Mouse (Mus musculus) lung, postnatal 0 days (tissue): ENCODE results near the gene Tcte1. TPM values are rescaled to one million over a fixed set of nuclear protein-coding genes. Genes with fewer than 3 reads are reported as not detected.
A peak's percentile ranks its signal among the peaks of the same experiment; 100 is the strongest.

Experiments
- ATAC-seq: fragments of 200-750 bp; cut with Nextera tagmentation; 2 replicates; pipeline ENCODE4 v1.8.0; 2017; ENCODE audit warnings: moderate library complexity
- DNase-seq: peaks from one replicate; pipeline ENCODE4 v3.0.0-alpha.2; 2016; ENCODE audit warnings: low spot score
- H3K27ac ChIP-seq: fragments of 300-500 bp; sonication (generic); 2 replicates; pipeline ENCODE4 v1.5.1; 2014; ENCODE audit warnings: antibody characterized with exemption, mild to moderate bottlenecking, low read length, mixed read lengths
- H3K27me3 ChIP-seq: fragments of 300-500 bp; sonication (generic); replicated peaks from 2 replicates; pipeline ENCODE4 v1.6.1; 2014; ENCODE audit warnings: low read length, mixed read lengths; ENCODE audit not compliant: insufficient read depth
- H3K36me3 ChIP-seq: fragments of 300-500 bp; sonication (generic); 2 replicates; pipeline ENCODE4 v1.6.1; 2014; ENCODE audit warnings: low read length, mixed read lengths; ENCODE audit not compliant: insufficient read depth
- H3K4me1 ChIP-seq: fragments of 300-500 bp; sonication (generic); 2 replicates; pipeline ENCODE4 v1.6.1; 2014; ENCODE audit warnings: antibody characterized with exemption, low read depth, low read length, mixed read lengths; ENCODE audit not compliant: insufficient read depth
- H3K4me2 ChIP-seq: fragments of 300-500 bp; sonication (generic); replicated peaks from 2 replicates; pipeline ENCODE4 v1.6.1; 2014; ENCODE audit warnings: low read depth, mild to moderate bottlenecking, low read length, moderate library complexity, mixed read lengths
- H3K4me3 ChIP-seq: fragments of 300-500 bp; sonication (generic); 2 replicates; pipeline ENCODE4 v1.5.1; 2014; ENCODE audit warnings: low read depth, low read length
- H3K9ac ChIP-seq: fragments of 300-500 bp; sonication (generic); replicated peaks from 2 replicates; pipeline ENCODE4 v1.6.1; 2014; ENCODE audit warnings: low read depth, mild to moderate bottlenecking
- H3K9me3 ChIP-seq: fragments of 300-500 bp; sonication (generic); 2 replicates; pipeline ENCODE4 v1.6.1; 2016; ENCODE audit warnings: low read length, mixed read lengths
- CTCF ChIP-seq: IDR thresholded peaks from 2 replicates; pipeline ENCODE4 v1.5.1; 2016; ENCODE audit warnings: antibody characterized with exemption, mild to moderate bottlenecking
- EP300 ChIP-seq: IDR thresholded peaks from 2 replicates; pipeline ENCODE4 v1.6.1; 2016; ENCODE audit warnings: antibody characterized with exemption, mild to moderate bottlenecking, control low read depth
- whole genome bisulfite sequencing: fragments of 180-500 bp; shearing (Covaris S2); extraction: QIAGEN DNeasy Blood & Tissue Kit; methylation state at CpG from one replicate; pipeline ENCODE4 v1.1.7; 2014; 5-methylcytosine and 5-hydroxymethylcytosine counted together
- polyA plus RNA-seq: library from polyadenylated mRNA; unstranded; fragments of >200 nt; fragmentation: Nextera tagmentation; extraction: Ambion mirVana; gene quantifications from 2 replicates; pipeline ENCODE4 v1.2.1, GENCODE M21; 2015

Tcte1 gene
- polyA plus RNA-seq, 1 experiment from 2014 or later = 2.8 TPM

DNA sequence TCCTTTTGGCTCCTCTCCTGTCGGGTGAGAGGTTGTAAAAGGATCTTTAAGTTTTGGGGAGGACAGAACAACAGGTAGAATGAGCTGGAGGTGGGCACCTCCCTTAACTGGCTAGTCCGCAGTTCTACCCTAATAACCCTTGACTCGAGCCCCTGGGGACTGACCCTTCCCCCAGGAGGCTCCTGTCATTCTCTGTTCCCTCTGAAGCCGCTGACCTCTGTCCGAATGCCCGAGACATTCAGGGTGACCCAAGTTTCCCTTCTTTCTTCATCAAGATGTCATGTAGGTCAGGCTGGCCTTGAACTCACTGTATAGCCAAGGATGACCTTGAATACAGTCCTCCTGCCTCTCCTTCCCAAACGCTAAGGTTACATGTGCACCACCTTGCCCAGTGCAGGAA is 65.1 kb downstream of the Tcte1 start:
- H3K9me3 ChIP-seq = no peaks in the 10 kb centered on the region
- no peak for DNase-seq
- H3K4me3 ChIP-seq = no peak overlapping the region
- H3K36me3 ChIP-seq = no peaks in the 10 kb centered on the region
- peaks cover 42% of the 10 kb centered on the region for H3K4me1 ChIP-seq
- no peak overlapping the region for H3K4me2 ChIP-seq
- 88% methylated on average over 6 of the region's 7 CpGs for WGBS
- ATAC-seq = no peak
- H3K27ac ChIP-seq = no peak overlapping the region
- H3K9ac ChIP-seq = no peak overlapping the region
- H3K27me3 ChIP-seq = no peaks in the 10 kb centered on the region
- TF ChIP-seq EP300 (no peak), CTCF (no peak)

DNA sequence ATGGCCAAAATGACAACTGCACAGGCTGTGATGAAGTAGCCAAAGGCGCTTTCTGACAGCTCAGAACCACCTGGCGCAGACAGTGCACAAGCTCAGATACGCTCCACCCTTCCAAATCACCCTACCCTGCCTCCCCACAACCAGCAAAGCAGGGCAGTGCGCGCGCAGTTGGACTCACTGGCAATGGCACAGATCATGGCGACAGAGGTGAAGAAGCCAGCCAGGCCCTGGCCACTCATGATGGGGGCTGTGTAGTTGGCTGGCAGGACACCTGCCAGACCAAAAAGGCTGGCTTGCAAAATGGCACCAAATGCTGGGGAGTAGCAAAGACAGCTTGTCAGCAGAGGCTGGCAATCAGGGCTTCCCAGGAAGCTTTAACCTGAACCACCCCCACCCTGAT is 66.0 kb downstream of the Tcte1 start:
- Histone ChIP-seq H3K4me3 (no peak overlapping the region), H3K27ac (no peak overlapping the region), H3K27me3 (no peaks in the 10 kb centered on the region), H3K4me1 (peaks cover 45% of the 10 kb centered on the region), H3K4me2 (no peak overlapping the region), H3K9ac (no peak overlapping the region), H3K36me3 (no peaks in the 10 kb centered on the region), H3K9me3 (no peaks in the 10 kb centered on the region)
- DNase-seq (no peak), ATAC-seq (no peak)
- no peak for TF ChIP-seq CTCF
- no peak for TF ChIP-seq EP300
- 98% methylated on average over 7 of the region's 7 CpGs for WGBS

DNA sequence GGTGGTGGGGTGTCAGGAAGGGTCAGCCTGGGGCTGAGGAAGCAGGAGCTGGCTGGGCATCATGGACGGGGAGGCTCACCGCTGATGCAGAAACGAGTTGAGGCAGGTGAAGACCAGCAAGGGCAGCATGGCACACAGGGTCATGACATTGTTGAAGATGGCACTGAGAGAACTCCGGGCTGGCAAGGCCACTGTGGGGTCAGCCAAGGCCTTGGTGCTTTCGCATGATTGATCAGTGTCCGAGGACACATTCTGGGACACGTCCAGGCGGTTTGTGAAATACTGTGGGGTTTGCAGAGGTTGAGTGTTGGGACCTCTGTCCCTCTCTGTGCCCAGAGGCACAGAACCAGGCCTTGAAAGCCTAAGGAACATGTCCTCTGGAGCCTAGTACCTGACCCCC is 66.6 kb downstream of the Tcte1 start:
- no peaks in the 10 kb centered on the region for H3K27me3 ChIP-seq
- no peak overlapping the region for H3K4me3 ChIP-seq
- 94% methylated on average over 8 of the region's 8 CpGs for WGBS

DNA sequence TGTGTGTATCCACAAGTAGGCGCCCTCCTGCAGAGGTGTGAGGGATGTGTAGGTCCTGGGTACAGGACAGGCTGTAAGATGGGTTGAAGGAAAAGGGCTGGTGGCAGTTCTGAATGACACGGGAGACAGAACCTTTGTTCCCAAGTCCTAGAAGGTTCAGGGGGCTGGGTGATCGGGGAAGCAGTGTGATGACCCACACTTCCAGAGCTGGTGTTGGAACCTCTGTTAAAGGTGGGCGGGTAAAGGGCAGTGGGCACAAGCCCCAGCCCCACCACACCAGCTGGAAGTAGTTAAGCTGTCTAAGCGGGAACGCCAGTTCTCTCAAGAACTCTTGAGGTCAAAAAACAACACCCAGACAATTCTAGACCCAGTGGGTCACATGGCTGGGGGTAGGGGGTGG is 67.2 kb downstream of the Tcte1 start:
- Histone ChIP-seq H3K36me3 (no peaks in the 10 kb centered on the region), H3K27ac (no peak overlapping the region), H3K4me2 (no peak overlapping the region), H3K4me1 (peaks cover 46% of the 10 kb centered on the region), H3K27me3 (no peaks in the 10 kb centered on the region), H3K9ac (no peak overlapping the region), H3K4me3 (no peak overlapping the region), H3K9me3 (no peaks in the 10 kb centered on the region)
- peak; percentile 14; the same call in 1 of the 2 replicates for TF ChIP-seq CTCF
- no peak for TF ChIP-seq EP300
- ATAC-seq (no peak), DNase-seq (no peak)
- WGBS = 67% methylated on average over 6 of the region's 6 CpGs

More for the DNA sequence above, 66.6 kb downstream of the Tcte1 start:
- no peaks in the 10 kb centered on the region for H3K9me3 ChIP-seq
- H3K27ac ChIP-seq = no peak overlapping the region
- no peak overlapping the region for H3K4me2 ChIP-seq
- no peak for ATAC-seq
- no peaks in the 10 kb centered on the region for H3K36me3 ChIP-seq
- H3K9ac ChIP-seq = no peak overlapping the region
- H3K4me1 ChIP-seq = peaks cover 45% of the 10 kb centered on the region
- DNase-seq = no peak
- no peak for TF ChIP-seq EP300
- no peak for TF ChIP-seq CTCF

DNA sequence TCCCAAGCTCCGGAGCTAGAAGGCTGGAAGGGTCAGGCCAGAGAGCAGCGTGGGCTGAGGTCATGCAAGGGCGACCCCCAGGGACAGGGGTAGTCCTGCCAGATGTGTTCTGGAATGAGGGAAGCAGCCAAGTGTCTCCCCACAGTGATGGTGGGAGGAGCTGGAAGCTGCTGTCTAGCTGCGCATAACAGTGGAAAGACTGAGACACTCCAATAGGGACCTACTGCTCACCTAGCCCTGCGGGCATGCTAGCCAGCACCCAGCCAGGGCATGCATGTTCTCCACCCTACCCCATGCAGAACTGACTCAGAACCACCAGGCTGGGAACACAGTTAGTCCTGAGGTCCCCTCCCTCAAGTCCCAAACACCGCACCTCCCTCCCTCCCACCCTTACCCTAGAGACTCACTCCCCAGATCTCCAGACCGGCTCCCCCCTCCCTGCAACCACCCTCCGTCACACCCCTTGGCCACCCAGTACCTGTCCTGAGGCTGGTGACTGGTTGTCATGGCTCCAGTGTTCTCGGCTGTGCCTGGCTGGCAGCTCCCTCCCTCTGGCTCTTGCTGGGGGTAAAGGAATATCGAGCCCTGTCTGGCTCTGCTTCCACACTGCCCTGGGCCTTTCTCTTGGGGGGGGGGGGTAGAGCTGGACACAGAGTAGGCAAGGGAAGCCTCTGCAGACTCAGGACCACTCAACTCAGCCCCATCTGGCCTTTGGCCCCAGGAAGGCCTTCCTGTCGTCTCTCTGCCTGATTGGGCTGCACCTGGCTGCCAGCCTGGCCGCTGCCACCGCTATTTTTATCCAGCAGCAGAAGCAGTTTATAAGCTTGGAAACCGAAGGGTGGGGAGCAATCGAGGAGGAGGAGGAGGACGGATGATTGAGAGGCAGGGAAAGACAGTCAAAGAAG is 68.7 kb downstream of the Tcte1 start:
- Histone ChIP-seq H3K36me3 (no peaks in the 10 kb centered on the region), H3K4me1 (peaks cover 51% of the 10 kb centered on the region), H3K9ac (peak overlapping the region; percentile 29), H3K9me3 (no peaks in the 10 kb centered on the region), H3K27me3 (no peaks in the 10 kb centered on the region), H3K4me2 (peak overlapping the region; percentile 32), H3K4me3 (0 out of 2 replicates have a peak overlapping the region, but pooled peaks have one; percentile 8), H3K27ac (peak overlapping the region; percentile 59; the same call in 1 of the 2 replicates)
- TF ChIP-seq CTCF (no peak), EP300 (no peak)
- no peak for ATAC-seq
- no peak for DNase-seq
- 51% methylated on average over 16 of the region's 16 CpGs for WGBS

Other genes starting within 250 kb of the Tcte1 start
- gene Cdc5l, start 89.7 kb upstream of the Tcte1 start, polyA plus RNA-seq = 30.3 and 37.8 TPM in 2 replicates
- gene Spats1, start 48.0 kb upstream of the Tcte1 start, polyA plus RNA-seq = 0.19 and 0.37 TPM in 2 replicates
- 5.9 and 6.0 TPM in 2 replicates for gene Aars2, start 16.6 kb upstream of the Tcte1 start, polyA plus RNA-seq
- gene Tmem151b, start 26.2 kb downstream of the Tcte1 start, polyA plus RNA-seq = 0.07 and 0.12 TPM in 2 replicates
- gene Nfkbie, start 32.3 kb downstream of the Tcte1 start, polyA plus RNA-seq = 2.4 and 5.0 TPM in 2 replicates
- 84.8 and 85.1 TPM in 2 replicates for gene Slc35b2, start 40.4 kb downstream of the Tcte1 start, polyA plus RNA-seq
- 607 and 696 TPM in 2 replicates for gene Hsp90ab1, start 49.8 kb downstream of the Tcte1 start, polyA plus RNA-seq
- 99.8 and 120 TPM in 2 replicates for gene Slc29a1, start 76.2 kb downstream of the Tcte1 start, polyA plus RNA-seq
- not detected in 2 replicates for gene Mymx, start 78.7 kb downstream of the Tcte1 start, polyA plus RNA-seq
- gene Capn11, start 135.9 kb downstream of the Tcte1 start, polyA plus RNA-seq = 0.08 TPM in 1 of 2 replicates, not detected in the other
- gene Mrpl14, start 162.9 kb downstream of the Tcte1 start, polyA plus RNA-seq = 224 and 234 TPM in 2 replicates
- 78.5 and 88.2 TPM in 2 replicates for gene Tmem63b, start 163.5 kb downstream of the Tcte1 start, polyA plus RNA-seq
- not detected in 2 replicates for gene 1600014C23Rik, start 210.4 kb downstream of the Tcte1 start, polyA plus RNA-seq